Mouse (Mus musculus): ENCODE measurements at regions not wholly inside any gene's neighbourhood (a gene's known extent, or its start where the extent isn't known, plus 50 kb on each side); places are given as distances from the start of the nearest gene placed in this dataset.

DNA sequence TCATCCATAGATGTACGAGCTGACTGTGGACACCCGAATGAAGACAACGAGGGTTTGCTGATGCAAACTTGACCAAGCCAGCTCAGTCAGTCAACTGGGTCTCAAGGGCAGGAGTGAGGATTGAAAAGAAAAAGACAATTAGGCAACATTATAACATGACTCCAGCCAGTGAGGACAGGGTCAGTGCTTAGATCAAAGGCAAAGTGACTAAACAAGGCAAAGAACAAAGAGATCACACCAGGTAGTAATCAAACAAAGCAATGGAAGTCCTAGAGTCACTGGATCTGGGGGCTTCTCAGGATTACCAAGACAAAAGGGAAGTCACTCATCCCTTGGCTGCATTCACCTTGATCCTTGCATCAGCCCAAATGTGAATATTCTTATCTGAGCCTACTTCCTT is 60.3 kb upstream of the Ntrk2 start:
- Histone ChIP-seq H3K27me3 (ENCODE audit: control insufficient read depth, insufficient read depth, low read length) (no peaks in the 10 kb centered on the region), H3K4me3 (ENCODE audit: low read length) (no peak overlapping the region), H3K4me2 (replicated peaks; ENCODE audit: low read depth, low read length) (no peak overlapping the region), H3K27ac (ENCODE audit: low read depth, low read length) (no peak overlapping the region), H3K9ac (ENCODE audit: low read depth, low read length) (no peak overlapping the region), H3K9me3 (ENCODE audit: control insufficient read depth, low read length) (no peaks in the 10 kb centered on the region), H3K4me1 (ENCODE audit: control insufficient read depth, insufficient read depth, low read length) (no peaks in the 10 kb centered on the region), H3K36me3 (ENCODE audit: control insufficient read depth, insufficient read depth, low read length) (no peaks in the 10 kb centered on the region)
- ATAC-seq (ENCODE audit: low FRiP score, low TSS enrichment): no peak
- 76% methylated on average over 3 of the region's 3 CpGs for WGBS

DNA sequence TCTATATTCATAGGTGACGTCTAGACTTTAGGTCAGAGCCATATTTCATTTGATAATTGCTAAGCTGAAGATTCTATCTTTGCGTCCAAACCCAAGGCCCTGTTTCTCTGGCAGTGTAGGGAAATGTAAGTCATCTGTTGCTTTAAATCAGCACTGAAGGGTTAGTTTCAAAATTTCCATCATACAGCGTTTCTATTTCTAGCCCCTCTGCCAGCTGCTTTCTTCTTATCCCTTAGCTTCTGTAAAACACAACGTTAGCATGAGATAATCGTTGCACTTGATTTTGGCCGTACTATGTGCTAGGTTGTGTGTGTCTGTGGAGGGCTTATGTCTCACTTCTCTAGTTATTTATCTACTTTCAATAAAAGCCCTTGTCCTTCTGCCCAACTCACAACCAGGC is 58.7 kb upstream of the Ntrk2 start:
- Histone ChIP-seq H3K27ac (ENCODE audit: low read depth, low read length) (no peak overlapping the region), H3K4me2 (replicated peaks; ENCODE audit: low read depth, low read length) (no peak overlapping the region), H3K9me3 (ENCODE audit: control insufficient read depth, low read length) (no peaks in the 10 kb centered on the region), H3K27me3 (ENCODE audit: control insufficient read depth, insufficient read depth, low read length) (no peaks in the 10 kb centered on the region), H3K4me1 (ENCODE audit: control insufficient read depth, insufficient read depth, low read length) (no peaks in the 10 kb centered on the region), H3K36me3 (ENCODE audit: control insufficient read depth, insufficient read depth, low read length) (no peaks in the 10 kb centered on the region), H3K9ac (ENCODE audit: low read depth, low read length) (no peak overlapping the region), H3K4me3 (ENCODE audit: low read length) (no peak overlapping the region)
- WGBS: 81% methylated on average over 6 of the region's 6 CpGs
- no peak for ATAC-seq (ENCODE audit: low FRiP score, low TSS enrichment)

DNA sequence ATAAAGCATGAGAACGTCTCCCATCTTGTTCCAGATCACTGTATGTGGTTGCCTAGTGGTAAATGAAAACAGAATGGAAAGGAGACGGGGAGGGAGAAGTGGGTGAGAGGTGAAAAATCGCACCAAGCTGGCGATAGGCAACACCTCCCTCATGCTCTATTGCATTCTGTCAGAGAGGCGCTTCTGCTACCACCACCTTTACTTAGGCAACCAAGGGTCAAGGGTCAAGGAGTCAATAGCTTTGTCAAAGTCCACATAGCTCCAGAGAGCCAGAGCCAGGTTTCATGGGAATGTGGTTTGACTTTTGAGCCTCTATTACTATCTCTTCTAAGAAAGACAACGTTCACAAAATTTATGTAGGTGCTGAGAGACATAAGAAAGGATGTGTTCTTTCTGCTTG is 50.2 kb upstream of the Ntrk2 start:
- H3K4me1 ChIP-seq (ENCODE audit: control insufficient read depth, insufficient read depth, low read length): no peaks in the 10 kb centered on the region
- H3K9ac ChIP-seq (ENCODE audit: low read depth, low read length): no peak overlapping the region
- ATAC-seq (ENCODE audit: low FRiP score, low TSS enrichment): no peak
- no peak overlapping the region for H3K27ac ChIP-seq (ENCODE audit: low read depth, low read length)
- H3K4me2 ChIP-seq (replicated peaks; ENCODE audit: low read depth, low read length): no peak overlapping the region
- no peaks in the 10 kb centered on the region for H3K27me3 ChIP-seq (ENCODE audit: control insufficient read depth, insufficient read depth, low read length)
- H3K9me3 ChIP-seq (ENCODE audit: control insufficient read depth, low read length): no peaks in the 10 kb centered on the region
- no peak overlapping the region for H3K4me3 ChIP-seq (ENCODE audit: low read length)
- 61% methylated on average over 6 of the region's 6 CpGs for WGBS
- H3K36me3 ChIP-seq (ENCODE audit: control insufficient read depth, insufficient read depth, low read length): no peaks in the 10 kb centered on the region

Measured in kidney, embryonic 14.5 days (tissue).